Mouse (Mus musculus) forebrain, embryonic 15.5 days (tissue): Measurements from ENCODE around the gene Plekha6. TPM values are rescaled to one million over a fixed set of nuclear protein-coding genes. Genes with fewer than 3 reads are reported as not detected.

Source experiments
- ATAC-seq: fragments of 200-750 bp; cut with Nextera tagmentation; replicated peaks from 2 replicates; pipeline ENCODE4 v1.8.0; 2017; ENCODE audit warnings: mild to moderate bottlenecking, moderate TSS enrichment, moderate library complexity
- H3K27ac ChIP-seq: fragments of 300-500 bp; sonication (generic); replicated peaks from 2 replicates; pipeline ENCODE4 v1.5.1; 2015; ENCODE audit warnings: mild to moderate bottlenecking, inconsistent platforms
- H3K27me3 ChIP-seq: fragments of 300-500 bp; sonication (generic); 2 replicates; pipeline ENCODE4 v1.6.1; 2015; ENCODE audit warnings: inconsistent platforms
- H3K36me3 ChIP-seq: fragments of 300-500 bp; sonication (generic); 2 replicates; pipeline ENCODE4 v1.6.1; 2015; ENCODE audit warnings: mild to moderate bottlenecking, inconsistent platforms
- H3K4me1 ChIP-seq: fragments of 300-500 bp; sonication (generic); 2 replicates; pipeline ENCODE4 v1.6.1; 2015; ENCODE audit warnings: inconsistent platforms
- H3K4me2 ChIP-seq: fragments of 300-500 bp; sonication (generic); replicated peaks from 2 replicates; pipeline ENCODE4 v1.6.1; 2015; ENCODE audit warnings: mild to moderate bottlenecking, inconsistent platforms
- H3K4me3 ChIP-seq: fragments of 300-500 bp; sonication (generic); 2 replicates; pipeline ENCODE4 v1.5.1; 2015; ENCODE audit warnings: mild to moderate bottlenecking, inconsistent platforms
- H3K9ac ChIP-seq: fragments of 300-500 bp; sonication (generic); replicated peaks from 2 replicates; pipeline ENCODE4 v1.6.1; 2015; ENCODE audit warnings: mild to moderate bottlenecking, inconsistent platforms
- H3K9me3 ChIP-seq: fragments of 300-500 bp; sonication (generic); 2 replicates; pipeline ENCODE4 v1.6.1; 2016; ENCODE audit warnings: inconsistent platforms
- WGBS: fragments of 180-500 bp; shearing (Covaris S2); methylation state at CpG from one replicate; pipeline ENCODE4 v1.1.7; 2015; ENCODE audit warnings: mixed read lengths; 5-methylcytosine and 5-hydroxymethylcytosine counted together
- polyA plus RNA-seq: library from polyadenylated mRNA; unstranded; fragments of >200 nt; fragmentation: Nextera tagmentation; extraction: Ambion mirVana; gene quantifications from 2 replicates; pipeline ENCODE4 v1.2.1, GENCODE M21; 2015

Gene Plekha6
- polyA plus RNA-seq, 1 experiment from 2014 or later = 10.6 TPM

GRCm38 (mm10) chr1:133210766-133211165, 46.8 kb downstream of the Plekha6 start:
- H3K36me3 ChIP-seq = no peaks in the 10 kb centered on the region
- no peak overlapping the region for H3K4me3 ChIP-seq
- H3K4me2 ChIP-seq = no peak overlapping the region
- no peaks in the 10 kb centered on the region for H3K9me3 ChIP-seq
- H3K27ac ChIP-seq = peak overlapping the region; percentile 63; the same call in 1 of the 2 replicates
- H3K9ac ChIP-seq = no peak overlapping the region
- H3K27me3 ChIP-seq = no peaks in the 10 kb centered on the region
- peaks cover 40% of the 10 kb centered on the region for H3K4me1 ChIP-seq
- 66% methylated on average over 7 of the region's 7 CpGs for WGBS
- ATAC-seq = no peak

GRCm38 (mm10) chr1:133212273-133212672, 48.3 kb downstream of the Plekha6 start:
- H3K36me3 ChIP-seq = no peaks in the 10 kb centered on the region
- 74% methylated on average over 4 of the region's 4 CpGs for WGBS
- H3K4me1 ChIP-seq = peaks cover 52% of the 10 kb centered on the region

GRCm38 (mm10) chr1:133213098-133213497, 49.1 kb downstream of the Plekha6 start:
- no peak for ATAC-seq
- Histone ChIP-seq H3K4me2 (no peak overlapping the region), H3K4me3 (no peak overlapping the region), H3K9ac (no peak overlapping the region), H3K9me3 (no peaks in the 10 kb centered on the region), H3K27ac (no peak overlapping the region), H3K4me1 (peaks cover 47% of the 10 kb centered on the region), H3K27me3 (no peaks in the 10 kb centered on the region), H3K36me3 (no peaks in the 10 kb centered on the region)
- WGBS = 83% methylated on average over 7 of the region's 7 CpGs

More at GRCm38 (mm10) chr1:133212273-133212672, 48.3 kb downstream of the Plekha6 start:
- no peak overlapping the region for H3K27ac ChIP-seq
- no peak for ATAC-seq
- no peaks in the 10 kb centered on the region for H3K9me3 ChIP-seq
- no peak overlapping the region for H3K4me2 ChIP-seq
- no peak overlapping the region for H3K4me3 ChIP-seq
- no peaks in the 10 kb centered on the region for H3K27me3 ChIP-seq
- no peak overlapping the region for H3K9ac ChIP-seq

- H3K4me2 ChIP-seq = no peak overlapping the region
- WGBS = 93% methylated on average over 4 of the region's 4 CpGs
- no peak overlapping the region for H3K27ac ChIP-seq
- H3K36me3 ChIP-seq = no peaks in the 10 kb centered on the region
- no peak overlapping the region for H3K4me3 ChIP-seq
- no peak overlapping the region for H3K9ac ChIP-seq
- ATAC-seq = no peak
- no peaks in the 10 kb centered on the region for H3K27me3 ChIP-seq
- no peaks in the 10 kb centered on the region for H3K9me3 ChIP-seq
- peaks cover 43% of the 10 kb centered on the region for H3K4me1 ChIP-seq
Observed at GRCm38 (mm10) chr1:133213901-133214300, 49.9 kb downstream of the Plekha6 start.

- WGBS = 67% methylated on average over 7 of the region's 7 CpGs
- H3K9me3 ChIP-seq = no peaks in the 10 kb centered on the region
- H3K9ac ChIP-seq = no peak overlapping the region
- no peak overlapping the region for H3K27ac ChIP-seq
- no peak for ATAC-seq
- H3K4me3 ChIP-seq = no peak overlapping the region
- H3K36me3 ChIP-seq = no peaks in the 10 kb centered on the region
- H3K4me2 ChIP-seq = no peak overlapping the region
- peaks cover 34% of the 10 kb centered on the region for H3K4me1 ChIP-seq
- H3K27me3 ChIP-seq = no peaks in the 10 kb centered on the region
Observed at GRCm38 (mm10) chr1:133214672-133215359, 50.8 kb downstream of the Plekha6 start.

GRCm38 (mm10) chr1:133215360-133215700, 51.3 kb downstream of the Plekha6 start:
- 71% methylated on average over 3 of the region's 3 CpGs for WGBS
- Histone ChIP-seq H3K27me3 (no peaks in the 10 kb centered on the region), H3K4me1 (peaks cover 28% of the 10 kb centered on the region), H3K4me3 (no peak overlapping the region), H3K36me3 (no peaks in the 10 kb centered on the region), H3K9me3 (no peaks in the 10 kb centered on the region), H3K27ac (no peak overlapping the region), H3K4me2 (no peak overlapping the region), H3K9ac (no peak overlapping the region)
- ATAC-seq = no peak

- peaks cover 24% of the 10 kb centered on the region for H3K4me1 ChIP-seq
- no peaks in the 10 kb centered on the region for H3K36me3 ChIP-seq
- H3K27me3 ChIP-seq = no peaks in the 10 kb centered on the region
- 77% methylated on average over 10 of the region's 10 CpGs for WGBS
- no peak overlapping the region for H3K27ac ChIP-seq
- H3K4me3 ChIP-seq = no peak overlapping the region
- H3K4me2 ChIP-seq = no peak overlapping the region
- no peak for ATAC-seq
- no peak overlapping the region for H3K9ac ChIP-seq
- H3K9me3 ChIP-seq = no peaks in the 10 kb centered on the region
Observed at GRCm38 (mm10) chr1:133215753-133216152, 51.7 kb downstream of the Plekha6 start.

GRCm38 (mm10) chr1:133217031-133217430, 53.0 kb downstream of the Plekha6 start:
- no peak for ATAC-seq
- WGBS = 41% methylated on average over 5 of the region's 5 CpGs
- Histone ChIP-seq H3K27ac (no peak overlapping the region), H3K36me3 (no peaks in the 10 kb centered on the region), H3K9ac (no peak overlapping the region), H3K27me3 (no peaks in the 10 kb centered on the region), H3K9me3 (no peaks in the 10 kb centered on the region), H3K4me2 (no peak overlapping the region), H3K4me3 (no peak overlapping the region), H3K4me1 (peaks cover 22% of the 10 kb centered on the region)

- H3K4me1 ChIP-seq = peaks cover 36% of the 10 kb centered on the region
- H3K27ac ChIP-seq = no peak overlapping the region
- 88% methylated on average over 1 of the region's 1 CpGs for WGBS
- no peak for ATAC-seq
- no peak overlapping the region for H3K4me2 ChIP-seq
- H3K36me3 ChIP-seq = no peaks in the 10 kb centered on the region
- H3K9me3 ChIP-seq = no peaks in the 10 kb centered on the region
- H3K27me3 ChIP-seq = no peaks in the 10 kb centered on the region
- H3K9ac ChIP-seq = no peak overlapping the region
- no peak overlapping the region for H3K4me3 ChIP-seq
Observed at GRCm38 (mm10) chr1:133219106-133219505, 55.1 kb downstream of the Plekha6 start.

- WGBS = 79% methylated on average over 3 of the region's 3 CpGs
- Histone ChIP-seq H3K9me3 (no peaks in the 10 kb centered on the region), H3K4me1 (peaks cover 33% of the 10 kb centered on the region), H3K36me3 (no peaks in the 10 kb centered on the region), H3K27me3 (no peaks in the 10 kb centered on the region), H3K4me3 (no peak overlapping the region), H3K4me2 (no peak overlapping the region), H3K9ac (no peak overlapping the region), H3K27ac (no peak overlapping the region)
- ATAC-seq = no peak
Observed at GRCm38 (mm10) chr1:133221459-133221858, 57.4 kb downstream of the Plekha6 start.

- peaks cover 37% of the 10 kb centered on the region for H3K4me1 ChIP-seq
- WGBS = 24% methylated on average over 6 of the region's 6 CpGs
- no peaks in the 10 kb centered on the region for H3K36me3 ChIP-seq
- no peaks in the 10 kb centered on the region for H3K9me3 ChIP-seq
- H3K27ac ChIP-seq = no peak overlapping the region
- 0 out of 2 replicates have a peak, but pooled peaks have one; percentile 19 for ATAC-seq
- no peak overlapping the region for H3K4me2 ChIP-seq
- no peaks in the 10 kb centered on the region for H3K27me3 ChIP-seq
- no peak overlapping the region for H3K4me3 ChIP-seq
- no peak overlapping the region for H3K9ac ChIP-seq
Observed at GRCm38 (mm10) chr1:133222445-133222995, 58.5 kb downstream of the Plekha6 start.

- no peak overlapping the region for H3K9ac ChIP-seq
- no peaks in the 10 kb centered on the region for H3K9me3 ChIP-seq
- peaks cover 47% of the 10 kb centered on the region for H3K4me1 ChIP-seq
- no peak overlapping the region for H3K4me3 ChIP-seq
- no peak overlapping the region for H3K27ac ChIP-seq
- no peak overlapping the region for H3K4me2 ChIP-seq
- ATAC-seq = no peak
- H3K27me3 ChIP-seq = no peaks in the 10 kb centered on the region
- no peaks in the 10 kb centered on the region for H3K36me3 ChIP-seq
Observed at GRCm38 (mm10) chr1:133224674-133225073, 60.7 kb downstream of the Plekha6 start.

- H3K4me2 ChIP-seq = no peak overlapping the region
- H3K27me3 ChIP-seq = no peaks in the 10 kb centered on the region
- H3K36me3 ChIP-seq = no peaks in the 10 kb centered on the region
- WGBS = 83% methylated on average over 3 of the region's 3 CpGs
- H3K27ac ChIP-seq = no peak overlapping the region
- no peak overlapping the region for H3K9ac ChIP-seq
- H3K9me3 ChIP-seq = no peaks in the 10 kb centered on the region
- no peak overlapping the region for H3K4me3 ChIP-seq
- peaks cover 47% of the 10 kb centered on the region for H3K4me1 ChIP-seq
- no peak for ATAC-seq
Observed at GRCm38 (mm10) chr1:133225137-133225536, 61.1 kb downstream of the Plekha6 start.
